Mouse (Mus musculus) neural tube, embryonic 12.5 days (tissue): ENCODE measurements around the gene Cox18. TPM values are rescaled to one million over a fixed set of nuclear protein-coding genes. Genes with fewer than 3 reads are reported as not detected.
"Not testable (repeated sequence)": the region's sequence is repeated elsewhere in the genome, so short reads cannot be mapped to it uniquely, and the experiment has no call there.

Experiments used
- ATAC-seq: fragments of 200-750 bp; cut with Nextera tagmentation; 2 replicates; pipeline ENCODE4 v1.8.0; 2017; ENCODE audit warnings: low read depth, mild to moderate bottlenecking, moderate TSS enrichment, moderate library complexity; ENCODE audit not compliant: low FRiP score
- H3K27ac ChIP-seq: fragments of 300-500 bp; sonication (generic); 2 replicates; pipeline ENCODE4 v1.5.1; 2016
- H3K27me3 ChIP-seq: fragments of 300-500 bp; sonication (generic); replicated peaks from 2 replicates; pipeline ENCODE4 v1.6.1; 2016; ENCODE audit warnings: mild to moderate bottlenecking
- H3K36me3 ChIP-seq: fragments of 300-500 bp; sonication (generic); 2 replicates; pipeline ENCODE4 v1.6.1; 2016; ENCODE audit warnings: mild to moderate bottlenecking
- H3K4me1 ChIP-seq: fragments of 300-500 bp; sonication (generic); 2 replicates; pipeline ENCODE4 v1.6.1; 2016
- H3K4me2 ChIP-seq: fragments of 300-500 bp; sonication (generic); replicated peaks from 2 replicates; pipeline ENCODE4 v1.6.1; 2016; ENCODE audit warnings: mild to moderate bottlenecking
- H3K4me3 ChIP-seq: fragments of 300-500 bp; sonication (generic); 2 replicates; pipeline ENCODE4 v1.5.1; 2016
- H3K9ac ChIP-seq: fragments of 300-500 bp; sonication (generic); 2 replicates; pipeline ENCODE4 v1.6.1; 2016; ENCODE audit warnings: mild to moderate bottlenecking
- H3K9me3 ChIP-seq: fragments of 300-500 bp; sonication (generic); 2 replicates; pipeline ENCODE4 v1.6.1; 2016; ENCODE audit warnings: mild to moderate bottlenecking
- WGBS: fragments of 180-500 bp; shearing (Covaris S2); methylation state at CpG from one replicate; pipeline ENCODE4 v1.1.7; 2016; 5-methylcytosine and 5-hydroxymethylcytosine counted together
- polyA plus RNA-seq: library from polyadenylated mRNA; unstranded; fragments of >200 nt; fragmentation: Nextera tagmentation; extraction: Ambion mirVana; gene quantifications from 2 replicates; pipeline ENCODE4 v1.2.1, GENCODE M21; 2016

Gene Cox18
- 25.5 and 27.4 TPM in 2 replicates for polyA plus RNA-seq

DNA sequence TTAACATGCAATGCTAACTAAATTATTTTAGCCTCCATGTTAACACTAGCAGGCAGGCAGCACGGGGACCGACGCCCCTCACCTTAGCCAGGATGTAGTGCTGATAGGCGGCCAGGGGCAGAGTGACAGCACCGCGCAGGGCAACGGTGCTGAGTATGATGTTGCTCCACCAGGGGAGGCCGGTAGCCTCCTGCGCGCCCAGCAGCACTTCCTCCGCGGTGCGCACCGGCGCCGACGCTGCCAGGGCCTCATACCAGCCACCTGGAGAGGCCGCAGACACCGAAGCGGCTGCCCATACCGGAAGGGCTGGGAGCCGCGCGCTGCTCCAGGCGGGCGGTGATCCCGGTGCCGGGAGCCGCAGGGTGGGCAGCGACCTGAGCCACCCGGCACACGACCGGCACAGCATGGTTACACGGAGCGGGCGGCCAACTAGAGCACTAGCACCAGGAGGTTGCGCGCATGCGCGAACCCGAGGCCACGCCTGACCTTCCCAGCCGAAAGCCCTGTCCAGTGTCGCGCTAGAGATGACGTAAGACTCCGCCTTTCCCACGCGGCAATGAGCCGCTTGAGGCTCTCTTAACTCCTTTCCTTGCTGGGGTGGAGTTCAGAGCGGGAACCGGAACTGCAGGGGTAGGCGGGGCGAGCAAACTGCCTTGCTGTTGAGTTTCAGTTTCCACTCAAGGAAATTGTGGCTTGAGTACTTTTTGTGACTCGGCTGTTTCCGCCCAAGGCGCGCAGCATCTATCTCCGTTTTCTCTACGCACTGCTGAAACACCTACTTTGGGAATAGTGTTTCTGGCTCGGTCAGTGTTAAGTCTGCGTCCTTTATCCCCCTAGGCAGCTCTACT is at the start of gene Cox18:
Cox18 (minus strand) TSS at position 468 of the 848 bp plus-strand sequence.
- peak; percentile 98 for ATAC-seq
- WGBS = under 1% methylated on average over 62 of the region's 62 CpGs
- Histone ChIP-seq H3K27ac (peak within 1 kb of the TSS; percentile 47), H3K9ac (peak within 1 kb of the TSS; percentile 66), H3K4me3 (peak within 1 kb of the TSS; percentile 86), H3K36me3 (peaks cover 17% of the 10 kb centered on the region), H3K27me3 (no peaks in the 10 kb centered on the region), H3K9me3 (no peaks in the 10 kb centered on the region), H3K4me1 (peaks cover 7% of the 10 kb centered on the region), H3K4me2 (peak within 1 kb of the TSS; percentile 62)

- H3K9ac ChIP-seq, H3K27me3 ChIP-seq, H3K4me1 ChIP-seq, H3K4me3 ChIP-seq, ATAC-seq, H3K9me3 ChIP-seq, H3K4me2 ChIP-seq, H3K27ac ChIP-seq: not testable (repeated sequence)
- WGBS = 77% methylated on average over 2 of the region's 2 CpGs
- H3K36me3 ChIP-seq = peaks cover 54% of the 10 kb centered on the region
Measured at GRCm38 (mm10) chr5:90262230-90262629, 38.4 kb upstream of the Cox18 start.

DNA sequence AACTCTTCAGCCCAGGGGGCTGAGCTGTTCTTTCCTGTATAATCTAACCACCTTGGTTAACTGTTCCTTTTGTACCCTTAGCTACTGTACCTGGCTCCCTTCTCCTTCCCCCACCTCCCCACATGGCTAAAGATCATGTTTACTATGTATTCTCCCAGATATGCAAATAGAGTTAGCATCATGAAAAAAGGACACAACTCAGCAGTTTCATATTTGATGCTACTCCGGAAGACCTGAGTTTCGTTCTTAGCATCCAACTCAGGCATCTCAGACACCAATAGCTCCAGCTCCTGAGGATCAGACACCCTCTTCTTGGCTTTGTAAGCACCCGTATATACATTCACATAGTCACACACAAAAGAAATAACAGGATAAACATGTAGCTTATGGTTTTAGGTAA is 33.2 kb upstream of the Cox18 start:
- H3K27ac ChIP-seq = no peak overlapping the region
- H3K4me2 ChIP-seq = no peak overlapping the region
- no peak for ATAC-seq
- H3K9ac ChIP-seq = no peak overlapping the region
- 94% methylated on average over 3 of the region's 3 CpGs for WGBS
- no peak overlapping the region for H3K4me3 ChIP-seq
- no peaks in the 10 kb centered on the region for H3K9me3 ChIP-seq
- no peaks in the 10 kb centered on the region for H3K4me1 ChIP-seq
- no peaks in the 10 kb centered on the region for H3K27me3 ChIP-seq
- peaks cover 72% of the 10 kb centered on the region for H3K36me3 ChIP-seq

DNA sequence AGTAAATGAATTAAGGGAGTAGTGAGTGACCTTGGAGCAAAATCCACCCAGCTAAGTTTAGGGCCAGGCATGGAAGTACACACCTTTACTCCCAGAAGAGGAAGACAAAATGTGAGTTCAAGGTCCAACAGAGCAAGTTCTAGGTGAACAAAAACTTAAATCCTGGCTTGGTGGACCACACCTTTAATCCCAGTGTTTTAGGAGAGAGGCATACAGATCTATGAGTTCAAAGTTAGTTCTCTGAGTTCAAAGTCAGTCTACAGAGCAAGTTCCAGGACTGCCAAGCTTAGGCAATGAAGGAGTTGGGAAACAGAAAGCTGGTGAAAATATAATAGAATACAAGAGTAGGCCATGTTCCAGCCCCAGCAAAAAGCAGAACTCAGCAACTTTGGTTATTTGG is 23.7 kb upstream of the Cox18 start:
- no peak for ATAC-seq
- no peak overlapping the region for H3K4me2 ChIP-seq
- no peaks in the 10 kb centered on the region for H3K4me1 ChIP-seq
- peaks cover 73% of the 10 kb centered on the region for H3K36me3 ChIP-seq
- H3K27me3 ChIP-seq = no peaks in the 10 kb centered on the region
- no peaks in the 10 kb centered on the region for H3K9me3 ChIP-seq
- no peak overlapping the region for H3K27ac ChIP-seq
- H3K9ac ChIP-seq = no peak overlapping the region
- H3K4me3 ChIP-seq = no peak overlapping the region

DNA sequence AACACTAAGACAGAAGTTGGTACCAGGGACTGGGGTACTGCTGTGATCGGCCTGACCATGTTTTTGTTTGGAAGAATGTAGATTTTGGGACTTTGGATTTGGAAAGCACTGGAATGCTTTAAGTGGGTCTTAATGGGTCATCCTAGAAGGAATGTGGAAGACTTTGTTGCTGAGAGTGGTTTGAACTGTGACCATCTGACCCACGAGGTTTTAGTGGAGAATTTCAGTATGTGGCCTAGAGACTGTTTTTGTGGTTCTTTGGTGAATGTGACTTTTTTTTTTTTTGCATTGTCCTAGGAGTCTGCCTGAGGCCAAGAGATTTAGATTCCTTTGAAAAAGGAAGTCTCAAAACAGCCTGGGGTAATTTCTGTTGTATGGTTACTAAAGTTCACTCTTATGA is 23.2 kb upstream of the Cox18 start:
- no peak overlapping the region for H3K4me2 ChIP-seq
- no peak for ATAC-seq
- H3K27me3 ChIP-seq = no peaks in the 10 kb centered on the region
- peaks cover 73% of the 10 kb centered on the region for H3K36me3 ChIP-seq
- H3K9ac ChIP-seq = no peak overlapping the region
- no peaks in the 10 kb centered on the region for H3K4me1 ChIP-seq
- H3K27ac ChIP-seq = no peak overlapping the region
- 82% methylated on average over 2 of the region's 2 CpGs for WGBS
- no peak overlapping the region for H3K4me3 ChIP-seq
- H3K9me3 ChIP-seq = no peaks in the 10 kb centered on the region

DNA sequence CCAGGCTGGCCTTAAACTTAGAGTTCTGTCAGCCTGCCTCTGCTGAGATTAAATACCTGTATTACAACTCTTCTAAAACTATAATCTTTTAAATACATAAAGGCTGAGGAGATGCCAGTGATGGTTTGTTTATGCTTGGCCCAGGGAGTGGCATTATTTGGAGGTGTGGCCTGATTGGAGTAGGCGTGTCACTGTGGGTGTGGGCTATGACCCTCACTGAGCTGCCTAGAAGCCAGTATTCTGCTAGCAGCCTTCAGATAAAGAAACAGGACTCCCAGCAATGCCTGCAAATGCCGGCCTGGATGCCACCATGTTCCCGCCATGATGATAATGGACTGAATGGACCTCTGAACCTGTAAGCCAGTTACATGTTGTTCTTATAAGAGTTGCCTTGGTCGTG is 22.8 kb upstream of the Cox18 start:
- Histone ChIP-seq H3K9ac (no peak overlapping the region), H3K27ac (no peak overlapping the region), H3K36me3 (peaks cover 71% of the 10 kb centered on the region), H3K4me3 (no peak overlapping the region), H3K9me3 (no peaks in the 10 kb centered on the region), H3K4me2 (no peak overlapping the region), H3K4me1 (no peaks in the 10 kb centered on the region), H3K27me3 (no peaks in the 10 kb centered on the region)
- WGBS = 84% methylated on average over 4 of the region's 4 CpGs
- no peak for ATAC-seq

GRCm38 (mm10) chr5:90245416-90245815 is 21.6 kb upstream of the Cox18 start:
- H3K4me1 ChIP-seq = no peaks in the 10 kb centered on the region
- H3K4me3 ChIP-seq = no peak overlapping the region
- H3K36me3 ChIP-seq = peaks cover 69% of the 10 kb centered on the region
- H3K27me3 ChIP-seq = no peaks in the 10 kb centered on the region
- no peak for ATAC-seq
- 79% methylated on average over 4 of the region's 4 CpGs for WGBS
- no peak overlapping the region for H3K4me2 ChIP-seq
- no peaks in the 10 kb centered on the region for H3K9me3 ChIP-seq
- H3K27ac ChIP-seq = no peak overlapping the region
- H3K9ac ChIP-seq = no peak overlapping the region

- no peak overlapping the region for H3K4me3 ChIP-seq
- no peaks in the 10 kb centered on the region for H3K9me3 ChIP-seq
- no peak overlapping the region for H3K9ac ChIP-seq
- H3K4me2 ChIP-seq = no peak overlapping the region
- WGBS = 98% methylated on average over 8 of the region's 8 CpGs
- no peaks in the 10 kb centered on the region for H3K4me1 ChIP-seq
- peaks cover 74% of the 10 kb centered on the region for H3K36me3 ChIP-seq
- no peak overlapping the region for H3K27ac ChIP-seq
- H3K27me3 ChIP-seq = no peaks in the 10 kb centered on the region
- no peak for ATAC-seq
Measured at GRCm38 (mm10) chr5:90235217-90235616, 11.4 kb upstream of the Cox18 start.

- Histone ChIP-seq H3K27ac (no peak overlapping the region), H3K4me3 (no peak overlapping the region), H3K4me2 (no peak overlapping the region), H3K9ac (no peak overlapping the region), H3K27me3 (no peaks in the 10 kb centered on the region), H3K36me3 (peaks cover 70% of the 10 kb centered on the region), H3K9me3 (no peaks in the 10 kb centered on the region), H3K4me1 (no peaks in the 10 kb centered on the region)
- no peak for ATAC-seq
- 95% methylated on average over 4 of the region's 4 CpGs for WGBS
Measured at GRCm38 (mm10) chr5:90233305-90233704, 9.5 kb upstream of the Cox18 start.

DNA sequence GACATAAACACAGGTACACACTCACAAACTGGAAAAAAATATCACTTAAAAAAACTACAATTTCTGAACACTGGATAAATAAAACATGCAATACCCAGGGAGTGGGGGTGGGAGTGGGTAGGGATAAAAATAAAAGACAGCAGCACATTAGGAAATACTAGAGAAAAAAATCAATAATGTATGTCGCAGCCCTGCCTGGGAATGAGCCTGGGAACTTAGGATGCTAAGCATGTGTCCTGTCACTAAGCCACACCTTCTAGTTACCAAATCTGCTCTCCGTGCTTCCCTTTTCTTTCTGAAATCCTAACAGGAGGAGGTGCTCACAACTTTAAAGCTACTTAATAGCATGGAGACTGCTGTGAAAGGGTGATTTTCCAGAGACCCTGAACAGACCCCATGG is 6.0 kb upstream of the Cox18 start:
- H3K27ac ChIP-seq = no peak overlapping the region
- no peaks in the 10 kb centered on the region for H3K27me3 ChIP-seq
- H3K4me3 ChIP-seq = no peak overlapping the region
- no peak overlapping the region for H3K4me2 ChIP-seq
- no peaks in the 10 kb centered on the region for H3K9me3 ChIP-seq
- H3K36me3 ChIP-seq = peaks cover 53% of the 10 kb centered on the region
- WGBS = 94% methylated on average over 2 of the region's 2 CpGs
- no peaks in the 10 kb centered on the region for H3K4me1 ChIP-seq
- no peak for ATAC-seq
- no peak overlapping the region for H3K9ac ChIP-seq

DNA sequence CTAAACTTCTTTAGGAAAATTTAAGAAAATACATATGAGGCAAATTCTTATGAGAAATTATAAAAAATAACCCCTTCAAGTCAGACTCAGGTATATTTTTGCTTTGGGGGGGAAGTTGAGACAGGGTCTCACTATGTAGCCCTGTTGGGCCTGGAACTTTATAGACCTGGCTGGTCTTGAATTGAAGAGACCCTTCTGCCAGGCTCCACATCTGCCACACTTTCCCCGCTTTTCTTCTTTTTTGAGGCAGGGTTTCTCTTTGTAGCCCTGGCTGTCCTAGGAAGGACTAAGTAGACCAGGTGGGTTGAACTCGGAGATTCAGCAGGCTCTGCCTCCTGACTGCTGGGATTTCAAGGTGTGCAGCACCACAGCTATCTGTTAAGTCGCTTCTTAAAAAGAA is 2.9 kb upstream of the Cox18 start:
- Histone ChIP-seq H3K9ac (no peak overlapping the region), H3K4me2 (no peak overlapping the region), H3K4me1 (peaks cover 7% of the 10 kb centered on the region), H3K27me3 (no peaks in the 10 kb centered on the region), H3K27ac (no peak overlapping the region), H3K36me3 (peaks cover 33% of the 10 kb centered on the region), H3K9me3 (no peaks in the 10 kb centered on the region), H3K4me3 (no peak overlapping the region)
- WGBS = 95% methylated on average over 3 of the region's 3 CpGs
- ATAC-seq = no peak

DNA sequence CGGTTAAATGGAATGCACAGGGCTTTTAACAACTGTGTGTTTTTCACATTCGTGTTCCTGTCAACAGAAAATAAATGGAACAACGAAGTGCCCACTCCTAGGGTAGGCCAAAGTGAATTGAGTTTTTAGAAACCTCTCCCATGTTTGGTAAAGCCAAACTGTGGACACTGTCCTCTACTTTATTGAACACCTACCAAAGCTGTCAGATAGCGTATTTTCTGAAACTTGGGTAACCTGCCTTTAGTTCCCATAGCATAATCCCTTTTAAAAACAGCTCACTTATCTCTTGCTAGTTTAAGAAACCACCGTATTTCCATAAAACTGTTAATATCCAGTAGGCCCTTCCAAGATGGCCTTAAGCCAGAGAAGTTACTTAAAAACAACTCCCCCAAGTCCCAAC is 929 bp upstream of the Cox18 start:
- Histone ChIP-seq H3K27ac (no peak overlapping the region), H3K4me2 (no peak overlapping the region; the same call in 1 of the 2 replicates), H3K36me3 (peaks cover 17% of the 10 kb centered on the region), H3K9ac (no peak overlapping the region), H3K9me3 (no peaks in the 10 kb centered on the region), H3K4me1 (peaks cover 7% of the 10 kb centered on the region), H3K27me3 (no peaks in the 10 kb centered on the region), H3K4me3 (no peak overlapping the region)
- 90% methylated on average over 5 of the region's 5 CpGs for WGBS
- no peak for ATAC-seq

DNA sequence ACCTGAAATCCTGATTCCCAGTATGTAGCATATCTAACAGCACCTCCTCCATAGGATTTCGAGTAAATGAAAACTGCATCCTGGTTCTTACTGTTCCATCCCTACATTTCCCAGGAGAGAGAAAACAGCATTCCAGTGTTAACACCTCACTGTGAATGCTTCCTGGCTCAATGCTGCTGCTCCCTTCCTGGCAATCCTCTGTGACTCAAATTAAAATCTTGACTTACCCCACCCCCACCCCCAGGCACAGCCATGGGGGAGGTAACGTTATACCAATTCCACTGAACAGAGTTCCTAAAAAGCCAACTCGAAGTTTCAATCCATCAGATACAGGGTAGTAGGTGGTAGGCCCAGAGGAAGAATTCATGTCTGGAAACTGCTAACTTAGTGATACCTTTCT is 864 bp downstream of the Cox18 start:
- 39% methylated on average over 3 of the region's 3 CpGs for WGBS
- H3K4me3 ChIP-seq = peak overlapping the region; percentile 86
- ATAC-seq = 0 out of 2 replicates have a peak, but pooled peaks have one; percentile 2

More for the DNA sequence above, 864 bp downstream of the Cox18 start:
- H3K36me3 ChIP-seq = peaks cover 20% of the 10 kb centered on the region
- peak overlapping the region; percentile 62 for H3K4me2 ChIP-seq
- peak overlapping the region; percentile 66; the same call in 1 of the 2 replicates for H3K9ac ChIP-seq
- H3K27ac ChIP-seq = no peak overlapping the region
- no peaks in the 10 kb centered on the region for H3K9me3 ChIP-seq
- peaks cover 7% of the 10 kb centered on the region for H3K4me1 ChIP-seq
- no peaks in the 10 kb centered on the region for H3K27me3 ChIP-seq
